Mouse (Mus musculus) forebrain, embryonic 16.5 days (tissue): Measurements from ENCODE around the gene Rnf39. TPM values are rescaled to one million over a fixed set of nuclear protein-coding genes. Genes with fewer than 3 reads are reported as not detected.
A peak's percentile ranks its signal among the peaks of the same experiment; 100 is the strongest.

ENCODE experiments used
- ATAC-seq: fragments of 200-750 bp; cut with Nextera tagmentation; 2 replicates; pipeline ENCODE4 v1.8.0; 2017; ENCODE audit warnings: mild to moderate bottlenecking, moderate library complexity
- H3K27ac ChIP-seq: fragments of 300-500 bp; sonication (generic); 2 replicates; pipeline ENCODE4 v1.5.1; 2014; ENCODE audit warnings: low read length, control low read depth
- H3K27me3 ChIP-seq: fragments of 300-500 bp; sonication (generic); replicated peaks from 2 replicates; pipeline ENCODE4 v1.6.1; 2014; ENCODE audit warnings: low read length; ENCODE audit not compliant: control insufficient read depth, insufficient read depth
- H3K36me3 ChIP-seq: fragments of 300-500 bp; sonication (generic); 2 replicates; pipeline ENCODE4 v1.6.1; 2014; ENCODE audit not compliant: control insufficient read depth, insufficient read depth
- H3K4me1 ChIP-seq: fragments of 300-500 bp; sonication (generic); replicated peaks from 2 replicates; pipeline ENCODE4 v1.6.1; 2014; ENCODE audit warnings: low read length; ENCODE audit not compliant: control insufficient read depth, insufficient read depth
- H3K4me2 ChIP-seq: fragments of 300-500 bp; sonication (generic); 2 replicates; pipeline ENCODE4 v1.6.1; 2014; ENCODE audit warnings: mild to moderate bottlenecking, low read length, control low read depth
- H3K4me3 ChIP-seq: fragments of 300-500 bp; sonication (generic); replicated peaks from 2 replicates; pipeline ENCODE4 v1.5.1; 2014; ENCODE audit warnings: mild to moderate bottlenecking, low read length, control low read depth
- H3K9ac ChIP-seq: fragments of 300-500 bp; sonication (generic); replicated peaks from 2 replicates; pipeline ENCODE4 v1.6.1; 2014; ENCODE audit warnings: low read depth, low read length, control low read depth
- H3K9me3 ChIP-seq: fragments of 300-500 bp; sonication (generic); 2 replicates; pipeline ENCODE4 v1.6.1; 2016; ENCODE audit warnings: low read length; ENCODE audit not compliant: control insufficient read depth
- WGBS: fragments of 180-500 bp; shearing (Covaris S2); extraction: QIAGEN DNeasy Blood & Tissue Kit; methylation state at CpG from one replicate; pipeline ENCODE4 v1.1.7; 2014; 5-methylcytosine and 5-hydroxymethylcytosine counted together
- polyA plus RNA-seq: library from polyadenylated mRNA; unstranded; fragments of >200 nt; fragmentation: Nextera tagmentation; extraction: Ambion mirVana; gene quantifications from 2 replicates; pipeline ENCODE4 v1.2.1, GENCODE M21; 2015

The Rnf39 gene
- polyA plus RNA-seq, 1 experiment from 2014 or later, result 1.1 TPM

GRCm38 (mm10) chr17:36908235-36908634 is 34.5 kb upstream of the Rnf39 start:
- Histone ChIP-seq H3K27me3 (no peaks in the 10 kb centered on the region), H3K9ac (no peak overlapping the region), H3K4me2 (no peak overlapping the region), H3K9me3 (no peaks in the 10 kb centered on the region), H3K4me1 (no peaks in the 10 kb centered on the region), H3K36me3 (no peaks in the 10 kb centered on the region), H3K27ac (no peak overlapping the region), H3K4me3 (no peak overlapping the region)
- WGBS, result 40% methylated on average over 1 of the region's 1 CpGs
- ATAC-seq, result no peak

GRCm38 (mm10) chr17:36909802-36910201 is 32.9 kb upstream of the Rnf39 start:
- Histone ChIP-seq H3K27me3 (no peaks in the 10 kb centered on the region), H3K9ac (no peak overlapping the region), H3K4me3 (no peak overlapping the region), H3K9me3 (no peaks in the 10 kb centered on the region), H3K36me3 (no peaks in the 10 kb centered on the region), H3K27ac (no peak overlapping the region), H3K4me2 (no peak overlapping the region), H3K4me1 (no peaks in the 10 kb centered on the region)
- 66% methylated on average over 4 of the region's 4 CpGs for WGBS
- ATAC-seq, result no peak

- Histone ChIP-seq H3K27ac (no peak overlapping the region), H3K27me3 (no peaks in the 10 kb centered on the region), H3K4me1 (no peaks in the 10 kb centered on the region), H3K4me3 (no peak overlapping the region), H3K9ac (no peak overlapping the region), H3K9me3 (no peaks in the 10 kb centered on the region), H3K36me3 (no peaks in the 10 kb centered on the region), H3K4me2 (no peak overlapping the region)
- no peak for ATAC-seq
- 85% methylated on average over 2 of the region's 2 CpGs for WGBS
Measured at GRCm38 (mm10) chr17:36912031-36912430, 30.7 kb upstream of the Rnf39 start.

GRCm38 (mm10) chr17:36914108-36914507 is 28.6 kb upstream of the Rnf39 start:
- H3K27me3 ChIP-seq, result no peaks in the 10 kb centered on the region
- 11% methylated on average over 2 of the region's 2 CpGs for WGBS
- H3K9me3 ChIP-seq, result no peaks in the 10 kb centered on the region
- H3K4me3 ChIP-seq, result no peak overlapping the region
- H3K9ac ChIP-seq, result no peak overlapping the region
- no peak overlapping the region for H3K27ac ChIP-seq
- H3K4me1 ChIP-seq, result no peaks in the 10 kb centered on the region
- H3K36me3 ChIP-seq, result no peaks in the 10 kb centered on the region
- ATAC-seq, result no peak
- no peak overlapping the region for H3K4me2 ChIP-seq

- Histone ChIP-seq H3K9ac (no peak overlapping the region), H3K4me1 (no peaks in the 10 kb centered on the region), H3K36me3 (no peaks in the 10 kb centered on the region), H3K4me3 (no peak overlapping the region), H3K27ac (no peak overlapping the region), H3K27me3 (no peaks in the 10 kb centered on the region), H3K4me2 (no peak overlapping the region), H3K9me3 (no peaks in the 10 kb centered on the region)
- WGBS, result 15% methylated on average over 9 of the region's 9 CpGs
- ATAC-seq, result 0 out of 2 replicates have a peak, but pooled peaks have one; percentile 31
Measured at GRCm38 (mm10) chr17:36915076-36915475, 27.6 kb upstream of the Rnf39 start.

DNA sequence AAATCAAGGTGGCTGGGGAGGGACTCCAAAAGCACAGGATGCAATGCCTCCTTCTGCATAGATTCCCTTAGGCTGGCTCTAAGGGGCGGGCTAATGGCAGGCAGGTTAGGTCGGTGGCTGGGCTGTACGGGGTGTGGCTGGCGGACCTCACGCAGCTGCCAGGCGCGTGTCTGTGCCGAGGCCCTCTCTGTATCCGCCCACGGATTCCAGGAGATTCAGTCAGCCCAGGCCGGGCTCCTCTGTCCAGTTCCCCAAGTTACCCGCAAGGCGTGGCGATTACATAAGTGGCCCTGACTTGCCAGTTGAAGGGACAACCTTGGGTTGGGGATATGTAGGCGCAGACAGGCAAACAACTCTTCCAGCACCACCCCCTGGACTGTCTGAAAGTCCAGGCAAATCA is 22.5 kb upstream of the Rnf39 start:
- H3K9me3 ChIP-seq, result no peaks in the 10 kb centered on the region
- H3K9ac ChIP-seq, result no peak overlapping the region
- ATAC-seq, result no peak
- WGBS, result 48% methylated on average over 15 of the region's 15 CpGs
- no peaks in the 10 kb centered on the region for H3K36me3 ChIP-seq
- no peak overlapping the region for H3K4me2 ChIP-seq
- H3K4me3 ChIP-seq, result no peak overlapping the region
- no peaks in the 10 kb centered on the region for H3K27me3 ChIP-seq
- H3K4me1 ChIP-seq, result no peaks in the 10 kb centered on the region
- H3K27ac ChIP-seq, result no peak overlapping the region

- Histone ChIP-seq H3K27ac (no peak overlapping the region), H3K9me3 (no peaks in the 10 kb centered on the region), H3K4me3 (no peak overlapping the region), H3K4me2 (no peak overlapping the region), H3K27me3 (no peaks in the 10 kb centered on the region), H3K9ac (no peak overlapping the region), H3K4me1 (no peaks in the 10 kb centered on the region), H3K36me3 (no peaks in the 10 kb centered on the region)
- WGBS, result 90% methylated on average over 4 of the region's 4 CpGs
- no peak for ATAC-seq
Measured at GRCm38 (mm10) chr17:36922715-36923114, 20.0 kb upstream of the Rnf39 start.

DNA sequence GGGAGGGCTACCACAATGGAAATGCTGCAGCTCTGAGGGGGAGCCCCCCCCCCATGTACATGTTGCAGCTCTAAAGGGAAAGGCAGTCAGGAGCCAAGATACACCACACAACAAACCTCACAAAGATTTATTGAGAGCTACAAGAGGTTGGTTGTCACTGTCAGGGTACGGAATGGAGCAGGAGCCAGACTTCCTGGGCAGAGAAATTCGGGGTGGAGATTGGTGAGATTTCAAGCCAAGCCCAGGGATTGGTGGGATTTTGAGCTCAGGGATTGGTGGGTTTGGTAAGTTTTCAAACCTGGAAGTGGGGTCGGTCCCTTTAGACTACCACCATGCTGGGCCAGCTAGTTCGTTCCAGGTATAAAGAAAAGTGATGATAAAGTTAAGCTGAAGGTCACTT is 19.2 kb upstream of the Rnf39 start:
- no peak for ATAC-seq
- Histone ChIP-seq H3K4me3 (no peak overlapping the region), H3K9me3 (no peaks in the 10 kb centered on the region), H3K4me1 (no peaks in the 10 kb centered on the region), H3K9ac (no peak overlapping the region), H3K27me3 (no peaks in the 10 kb centered on the region), H3K27ac (no peak overlapping the region), H3K4me2 (no peak overlapping the region), H3K36me3 (no peaks in the 10 kb centered on the region)
- 64% methylated on average over 4 of the region's 4 CpGs for WGBS

DNA sequence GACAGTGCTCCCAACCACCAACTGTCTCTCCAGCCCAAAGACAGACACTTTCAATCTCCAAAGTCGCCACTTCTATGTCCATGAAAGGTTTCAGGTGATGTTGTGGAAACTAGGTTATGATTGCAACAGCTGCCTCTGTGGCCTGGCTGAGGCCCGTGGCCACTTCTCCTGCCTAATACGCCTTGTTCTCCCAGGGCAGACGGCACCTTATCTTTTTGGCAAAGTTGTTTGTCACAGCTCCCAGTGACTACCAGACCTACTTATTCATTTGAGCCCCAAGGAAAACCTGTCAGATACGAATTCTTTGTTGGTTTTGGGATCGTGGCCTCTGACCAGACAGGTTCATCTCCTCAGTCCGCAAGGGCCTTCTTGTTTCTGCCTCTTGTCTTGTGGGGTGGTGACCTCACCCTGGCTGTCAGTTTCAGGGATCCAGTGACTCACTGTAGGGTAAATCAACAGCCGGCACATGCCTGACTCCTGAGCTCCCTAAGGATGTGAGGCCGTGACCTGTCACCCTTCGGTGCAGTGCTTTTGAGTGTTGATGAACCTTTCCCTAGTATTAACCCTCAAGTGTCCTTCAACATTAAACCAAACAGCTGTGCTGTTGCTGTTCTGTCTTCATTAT is 15.1 kb upstream of the Rnf39 start:
- ATAC-seq, result no peak
- Histone ChIP-seq H3K4me1 (no peaks in the 10 kb centered on the region), H3K27ac (no peak overlapping the region), H3K9me3 (no peaks in the 10 kb centered on the region), H3K36me3 (no peaks in the 10 kb centered on the region), H3K4me3 (no peak overlapping the region), H3K9ac (no peak overlapping the region), H3K27me3 (no peaks in the 10 kb centered on the region), H3K4me2 (no peak overlapping the region)
- WGBS, result 74% methylated on average over 10 of the region's 10 CpGs
